Mouse (Mus musculus): ENCODE measurements around the gene Npl. TPM values are rescaled to one million over a fixed set of nuclear protein-coding genes. Genes with fewer than 3 reads are reported as not detected.
"Not testable (repeated sequence)": the region's sequence is repeated elsewhere in the genome, so short reads cannot be mapped to it uniquely, and the experiment has no call there.

Gene Npl
- total RNA-seq, 2 experiments from 2014 or later, result 1.1 to 1.3 TPM

DNA sequence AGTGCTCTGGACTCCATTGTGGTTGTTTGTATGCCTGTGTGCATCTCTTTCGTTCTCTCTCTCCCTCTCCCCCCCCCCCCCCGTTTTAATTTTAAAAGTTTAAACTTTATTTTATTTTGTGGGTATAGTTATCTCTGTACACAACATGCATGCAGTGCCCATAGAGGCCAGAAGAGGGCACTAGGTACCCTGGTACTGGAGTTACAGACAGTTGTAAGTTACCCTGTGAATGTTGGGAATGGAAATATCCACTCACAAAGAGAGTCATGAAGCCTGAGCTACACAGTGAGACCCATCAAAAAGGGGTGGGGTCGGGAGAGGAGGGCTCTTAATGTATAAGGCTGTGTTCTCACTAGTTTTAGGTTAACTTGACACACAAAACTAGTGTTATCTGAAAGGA is 969 bp upstream of the Npl start:
- DNase-seq (ENCODE audit: low spot score), result no peak
- intact Hi-C loops (cut with DNase I), result loop anchor here (10.0 kb wide), 1 partner anchor 634 kb away; no protein-coding TSS in a partner anchor

DNA sequence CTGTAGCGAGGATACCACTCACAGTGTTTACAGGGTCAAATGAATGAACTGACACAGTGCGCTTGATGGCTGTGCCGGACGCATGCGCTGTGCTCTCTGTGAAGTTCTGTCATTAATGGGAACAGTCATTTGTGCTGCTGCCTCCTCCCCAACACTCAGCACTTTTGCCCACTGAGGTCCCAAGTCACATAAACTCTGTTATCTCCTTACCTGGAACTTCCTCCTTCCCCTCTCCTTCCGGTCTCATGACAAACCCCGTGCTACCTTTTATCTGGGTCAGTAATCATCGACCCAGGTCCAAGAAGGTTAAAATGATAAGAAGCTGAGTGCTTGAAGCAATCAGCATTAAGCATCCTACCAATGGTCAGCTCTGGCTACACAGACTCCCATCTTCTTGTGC is 2.3 kb downstream of the Npl start:
- intact Hi-C loops (cut with DNase I), result no loop called here
- no peak for DNase-seq (ENCODE audit: low spot score)

DNA sequence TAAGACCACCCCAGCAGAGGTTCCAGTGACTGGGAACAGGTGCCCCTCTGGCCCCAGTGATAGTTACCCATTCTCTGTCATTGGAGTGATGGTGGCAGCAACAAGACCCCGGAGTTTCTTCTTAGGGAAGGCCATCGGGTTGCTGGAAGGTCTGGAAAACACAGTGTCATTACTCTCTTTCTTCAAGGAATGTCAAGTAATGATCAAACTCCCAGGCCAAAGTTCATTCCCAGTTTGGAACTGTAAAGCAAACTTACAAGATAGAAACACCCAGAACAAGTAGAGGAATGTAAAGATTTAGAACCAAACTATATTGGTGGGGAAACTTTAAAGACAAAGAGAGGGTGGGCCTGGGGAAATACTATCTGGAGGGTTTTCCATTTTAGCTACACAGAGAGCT is 4.6 kb downstream of the Npl start:
- no peak for DNase-seq (ENCODE audit: low spot score)
- intact Hi-C loops (cut with DNase I), result no loop called here

DNA sequence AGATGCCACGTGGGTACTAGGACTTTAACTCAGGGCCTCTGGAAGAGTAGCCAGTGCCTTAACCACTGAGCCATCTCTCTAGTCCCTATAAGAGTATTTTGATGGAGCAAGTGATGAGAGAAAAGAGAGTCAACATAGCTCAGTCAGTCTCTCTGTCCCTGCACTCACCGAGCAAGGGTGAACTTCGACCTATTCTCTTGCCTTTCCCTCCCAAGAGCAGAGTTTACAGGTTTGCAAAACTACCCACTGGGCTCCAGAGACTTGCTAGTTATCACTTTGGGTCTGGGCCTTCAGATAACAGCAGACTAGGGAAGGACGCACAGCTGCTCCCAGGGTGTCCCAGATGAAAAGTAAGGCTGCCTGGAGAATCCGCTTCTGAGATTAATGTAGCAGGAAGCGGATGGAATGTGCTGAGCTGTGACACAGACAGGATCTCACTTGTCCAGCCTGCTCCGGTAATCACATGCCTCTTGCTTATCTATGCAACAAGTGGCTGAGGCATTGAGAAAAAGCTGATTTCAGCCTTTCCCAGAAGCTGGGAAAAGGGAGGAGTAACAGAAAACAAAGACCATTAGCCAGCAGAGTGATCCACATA is 7.0 kb downstream of the Npl start:
- no peak for DNase-seq (ENCODE audit: low spot score)
- intact Hi-C loops (cut with DNase I), result no loop called here

DNA sequence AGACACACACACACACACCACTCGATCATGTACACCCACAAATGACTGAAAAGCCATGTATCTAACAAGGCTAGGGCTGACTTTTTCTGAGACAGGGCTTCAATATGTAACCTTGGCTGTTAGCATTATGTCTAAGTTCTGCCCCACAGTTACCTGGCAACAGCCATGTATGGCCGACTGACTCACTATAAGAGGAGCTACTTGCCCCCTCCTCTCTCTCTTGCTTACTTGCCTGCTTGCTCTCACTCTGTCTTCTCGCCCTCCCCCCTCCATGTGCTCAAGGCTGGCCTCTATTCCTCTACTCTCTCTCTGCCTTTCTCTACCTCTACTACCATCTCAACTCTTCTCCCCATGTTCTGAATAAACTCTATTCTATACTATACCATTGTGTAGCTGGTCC is 9.1 kb downstream of the Npl start:
- intact Hi-C loops (cut with DNase I), result no loop called here
- no peak for DNase-seq (ENCODE audit: low spot score)

DNA sequence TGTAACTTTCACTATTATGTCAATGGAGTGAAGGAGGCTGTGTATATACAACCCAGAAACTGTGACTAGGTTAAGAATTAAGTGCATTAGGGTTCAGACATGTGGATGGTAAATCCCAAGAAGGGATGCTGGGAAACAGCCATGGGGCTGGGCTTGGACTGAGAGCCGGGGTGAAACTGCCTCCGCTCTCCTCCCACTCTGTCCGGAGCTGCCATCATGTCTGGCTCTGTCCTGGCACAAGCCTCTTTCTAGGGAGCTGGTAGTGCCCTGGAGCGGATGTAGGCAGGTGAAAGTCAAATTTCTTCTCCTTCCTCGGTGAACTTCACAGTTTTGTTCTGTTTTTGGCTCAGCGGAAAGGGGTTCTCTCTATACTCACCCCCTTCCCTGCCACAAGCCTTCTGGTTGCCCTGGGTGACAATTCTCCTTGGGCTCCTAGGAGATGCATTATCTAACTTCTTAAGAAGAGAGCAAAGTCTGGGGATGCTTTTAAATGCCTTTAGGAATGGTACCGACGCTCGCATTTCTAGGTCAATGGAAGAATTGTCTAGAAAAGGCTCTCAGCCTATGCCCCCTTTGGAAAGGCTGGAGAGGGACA is 10.0 kb downstream of the Npl start:
- intact Hi-C loops (cut with DNase I), result no loop called here
- DNase-seq (ENCODE audit: low spot score), result no peak

DNA sequence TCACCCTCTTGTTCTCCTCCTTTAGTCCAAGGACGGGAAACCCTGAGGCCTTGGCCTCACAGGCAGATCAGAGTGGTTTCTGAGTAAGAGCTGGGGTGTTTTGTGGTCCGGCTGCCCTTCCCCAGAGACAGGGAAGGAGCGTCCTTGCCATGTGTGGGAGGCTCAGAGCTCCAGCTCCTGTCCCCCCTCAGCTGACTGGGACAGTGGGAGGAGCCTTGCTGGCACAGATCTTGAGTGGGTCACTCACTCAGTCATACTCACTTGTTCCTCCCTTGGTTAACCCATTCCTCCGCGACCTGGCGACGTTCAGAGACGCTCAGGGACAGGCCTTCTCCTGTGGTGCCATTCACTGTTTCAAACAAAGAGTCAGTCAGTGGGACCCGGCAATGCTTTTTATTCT is 14.2 kb downstream of the Npl start:
- DNase-seq (ENCODE audit: low spot score), result peak; percentile 10
- intact Hi-C loops (cut with DNase I), result no loop called here

DNA sequence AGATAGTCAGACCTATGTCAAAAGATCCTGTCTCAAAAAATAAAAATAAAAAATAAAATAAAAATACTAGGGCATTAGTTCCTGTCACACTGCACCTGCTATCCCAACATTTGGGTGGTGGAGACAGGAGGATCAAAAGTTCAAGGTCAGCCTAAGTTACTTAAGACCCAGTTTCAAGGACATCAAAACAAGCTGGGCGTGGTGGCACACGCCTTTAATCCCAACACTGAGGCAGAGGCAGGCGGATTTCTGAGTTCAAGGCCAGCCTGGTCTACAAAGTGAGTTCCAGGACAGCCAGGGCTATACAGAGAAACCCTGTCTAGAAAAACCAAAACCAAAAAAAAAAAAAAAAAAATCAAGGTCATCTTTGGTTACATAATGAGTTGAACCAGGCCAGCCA is 16.9 kb downstream of the Npl start:
- intact Hi-C loops (cut with DNase I); DNase-seq (ENCODE audit: low spot score): not testable (repeated sequence)

DNA sequence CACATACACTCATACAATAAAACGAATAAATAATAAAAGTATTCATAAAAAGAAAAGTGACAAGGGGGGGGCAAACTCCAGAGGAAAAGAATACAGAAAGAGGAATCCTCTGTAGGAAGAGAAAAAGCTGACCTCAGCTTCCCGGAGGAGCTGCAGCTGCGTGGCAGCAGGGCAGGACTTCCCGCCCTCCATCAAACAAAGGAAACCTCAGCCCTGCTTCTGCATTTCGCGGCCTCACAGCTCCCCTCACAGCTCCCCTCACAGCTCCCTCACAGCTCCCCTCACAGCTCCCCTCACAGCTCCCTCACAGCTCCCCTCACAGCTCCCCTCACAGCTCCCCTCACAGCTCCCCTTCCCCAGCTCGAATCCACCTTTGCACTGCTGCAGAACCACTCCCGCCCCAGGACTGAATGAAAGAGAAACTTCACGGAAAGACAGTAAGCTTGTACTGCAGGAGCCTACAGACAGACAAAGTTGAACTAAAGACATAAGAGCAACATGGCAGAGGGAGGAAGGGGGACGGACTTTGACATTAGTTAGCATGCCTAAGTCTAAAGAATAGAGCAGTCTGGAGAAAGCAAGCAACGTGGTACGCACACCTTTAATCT is 17.5 kb downstream of the Npl start:
- intact Hi-C loops (cut with DNase I), result no loop called here
- no peak for DNase-seq (ENCODE audit: low spot score)

DNA sequence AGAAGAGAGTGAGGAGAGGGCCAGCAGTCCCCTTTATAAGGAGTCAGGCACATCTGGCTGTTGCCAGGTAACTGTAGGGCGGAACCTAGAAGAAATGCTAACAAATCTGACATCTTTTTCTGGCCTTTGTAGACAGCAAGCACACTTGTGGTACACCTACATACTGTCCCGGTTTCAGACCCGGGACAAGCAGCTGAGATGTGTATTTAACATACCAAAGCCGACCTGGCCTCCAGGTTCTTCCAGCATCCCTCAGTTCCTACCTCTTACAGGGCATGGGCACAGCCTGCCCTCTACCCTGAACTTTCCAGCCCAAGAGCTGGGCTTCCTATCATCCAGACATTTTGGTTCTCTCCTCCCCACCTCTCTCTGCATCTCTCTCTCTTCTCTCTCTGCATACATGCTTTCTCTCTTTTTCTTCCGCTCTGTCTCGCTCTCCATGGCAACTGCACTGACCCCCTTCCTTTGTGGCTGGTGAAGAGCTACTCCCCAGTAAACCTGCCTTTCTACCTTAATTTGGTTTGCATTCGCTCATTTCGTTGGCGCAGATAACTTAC is 18.1 kb downstream of the Npl start:
- no peak for DNase-seq (ENCODE audit: low spot score)
- intact Hi-C loops (cut with DNase I), result no loop called here

DNA sequence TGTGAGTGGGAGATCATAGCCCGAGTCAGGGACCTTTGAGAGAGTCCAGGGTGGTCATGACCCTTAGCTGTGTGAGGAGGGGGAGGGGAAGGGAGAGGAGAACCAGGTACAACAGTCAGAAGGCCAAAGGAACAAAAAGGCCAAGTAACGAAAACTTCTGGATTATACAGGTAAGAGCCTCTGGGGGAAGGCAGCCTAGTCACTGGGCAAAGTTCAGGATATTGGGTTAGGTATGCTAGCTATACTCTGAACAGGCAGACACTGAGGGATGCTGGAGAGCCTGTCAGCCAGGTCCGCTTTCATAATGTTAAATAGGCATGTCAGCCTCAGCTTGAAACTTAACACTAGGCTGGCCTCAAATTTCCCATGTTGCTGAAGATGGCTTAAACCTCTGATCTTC is 27.7 kb downstream of the Npl start:
- DNase-seq (ENCODE audit: low spot score), result no peak
- intact Hi-C loops (cut with DNase I), result no loop called here

DNA sequence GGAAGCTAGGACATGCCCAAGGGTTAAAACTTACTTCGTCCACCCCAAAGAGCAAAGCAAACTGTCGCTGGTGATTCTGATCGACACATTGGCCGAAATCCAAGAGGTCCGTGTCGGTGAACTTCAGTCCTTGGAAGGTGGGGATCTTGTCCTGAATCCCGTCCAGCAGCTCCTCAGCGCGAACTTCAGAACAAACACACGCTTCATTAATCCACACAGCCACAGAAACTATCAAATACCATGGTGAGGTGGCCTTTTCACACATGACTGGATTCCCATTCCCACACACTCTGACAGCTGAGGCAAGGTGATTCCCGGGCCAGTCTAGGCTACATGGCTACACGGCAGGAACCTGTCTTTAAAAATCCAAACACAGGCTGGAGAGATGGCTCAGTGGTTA is 34.5 kb downstream of the Npl start:
- intact Hi-C loops (cut with DNase I), result no loop called here
- DNase-seq (ENCODE audit: low spot score), result no peak

DNA sequence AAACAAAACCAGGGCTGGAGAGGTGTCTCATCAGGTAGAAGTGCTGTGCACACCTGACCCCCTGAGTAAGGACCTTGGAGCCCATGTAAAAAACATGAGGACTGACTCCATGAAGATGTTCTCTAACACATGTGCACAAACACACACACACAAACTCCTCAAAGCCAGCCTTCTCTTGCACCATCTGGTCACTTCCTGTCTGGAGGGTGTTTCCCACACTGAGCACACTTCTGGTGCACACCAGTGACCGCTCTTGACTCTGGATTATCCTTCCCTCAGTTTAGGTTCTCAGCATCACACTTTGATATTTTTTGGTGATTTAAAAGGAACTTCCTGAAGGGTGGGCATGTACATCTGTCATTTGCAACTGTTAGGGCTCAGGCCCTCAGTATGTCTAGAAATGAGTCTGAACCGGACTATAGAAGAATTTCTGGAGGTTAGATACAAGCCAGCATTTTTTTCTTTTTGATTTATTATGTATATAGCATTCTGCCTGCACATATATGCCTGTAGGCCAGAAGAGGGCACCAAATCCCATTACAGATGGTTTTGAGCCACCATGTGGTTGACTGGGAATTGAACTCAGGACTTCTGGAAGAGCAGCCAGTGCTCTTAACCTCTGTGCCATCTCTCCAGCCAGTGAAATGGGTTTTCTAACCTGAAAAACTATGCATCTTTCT is 39.4 kb downstream of the Npl start:
- intact Hi-C loops (cut with DNase I), result no loop called here
- no peak for DNase-seq (ENCODE audit: low spot score)

DNA sequence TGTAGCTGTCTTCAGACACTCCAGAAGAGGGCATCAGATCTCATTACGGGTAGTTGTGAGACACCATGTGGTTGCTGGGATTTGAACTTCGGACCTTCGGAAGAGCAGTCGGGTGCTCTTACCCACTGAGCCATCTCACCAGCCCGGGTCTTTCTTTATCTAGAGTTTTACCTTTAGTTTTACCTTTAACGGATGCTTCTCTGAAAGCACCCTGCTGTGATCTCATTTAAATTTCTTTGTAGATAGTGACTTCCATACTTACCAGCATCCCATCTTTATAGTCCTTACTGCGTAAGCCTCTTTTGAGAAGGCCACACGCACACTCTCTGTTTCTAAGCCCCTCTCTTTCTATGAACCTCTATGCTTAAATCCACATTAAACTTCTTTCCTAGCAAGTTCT is 40.3 kb downstream of the Npl start:
- intact Hi-C loops (cut with DNase I); DNase-seq (ENCODE audit: low spot score): not testable (repeated sequence)

DNA sequence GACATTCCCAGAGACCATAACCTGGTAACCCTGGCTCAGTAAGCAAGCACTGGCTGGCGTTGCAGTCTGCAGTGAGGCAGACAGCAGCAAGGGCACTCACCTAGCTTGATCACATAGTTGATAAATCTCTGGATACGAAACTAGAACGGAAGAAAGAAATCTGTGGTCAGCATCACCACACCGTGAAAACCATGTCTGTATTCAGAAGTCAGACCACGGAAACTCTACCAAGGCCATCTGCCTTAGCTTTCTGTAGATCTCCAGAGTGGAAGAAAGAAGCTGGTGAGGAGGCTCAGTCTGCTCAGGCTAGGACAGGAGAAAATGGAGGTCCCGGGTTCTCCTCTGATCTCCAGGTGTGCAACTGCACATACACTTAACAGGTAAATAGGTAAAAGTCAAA is 40.8 kb downstream of the Npl start:
- intact Hi-C loops (cut with DNase I), result no loop called here

DNA sequence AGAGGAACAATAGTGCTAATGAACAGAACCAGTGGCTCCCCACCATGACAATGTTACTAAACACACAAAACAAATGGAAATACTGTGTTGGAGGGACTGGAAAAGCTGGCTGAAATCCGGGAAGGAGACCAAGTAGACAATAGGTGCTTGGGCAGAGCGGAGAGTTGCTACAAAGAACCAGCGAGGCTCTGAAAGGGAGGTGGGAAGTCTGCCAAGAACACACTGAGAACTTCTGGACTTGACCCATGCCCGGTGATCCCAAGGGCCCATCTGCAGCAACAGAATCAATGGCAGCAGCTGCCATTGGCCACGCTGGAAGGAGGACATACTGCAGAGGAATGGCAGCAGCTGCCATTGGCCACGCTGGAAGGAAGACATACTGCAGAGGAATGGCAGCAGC is 43.6 kb downstream of the Npl start:
- intact Hi-C loops (cut with DNase I), result no loop called here
- DNase-seq (ENCODE audit: low spot score), result no peak

More for the DNA sequence above, 40.8 kb downstream of the Npl start:
- DNase-seq (ENCODE audit: low spot score), result no peak

DNA sequence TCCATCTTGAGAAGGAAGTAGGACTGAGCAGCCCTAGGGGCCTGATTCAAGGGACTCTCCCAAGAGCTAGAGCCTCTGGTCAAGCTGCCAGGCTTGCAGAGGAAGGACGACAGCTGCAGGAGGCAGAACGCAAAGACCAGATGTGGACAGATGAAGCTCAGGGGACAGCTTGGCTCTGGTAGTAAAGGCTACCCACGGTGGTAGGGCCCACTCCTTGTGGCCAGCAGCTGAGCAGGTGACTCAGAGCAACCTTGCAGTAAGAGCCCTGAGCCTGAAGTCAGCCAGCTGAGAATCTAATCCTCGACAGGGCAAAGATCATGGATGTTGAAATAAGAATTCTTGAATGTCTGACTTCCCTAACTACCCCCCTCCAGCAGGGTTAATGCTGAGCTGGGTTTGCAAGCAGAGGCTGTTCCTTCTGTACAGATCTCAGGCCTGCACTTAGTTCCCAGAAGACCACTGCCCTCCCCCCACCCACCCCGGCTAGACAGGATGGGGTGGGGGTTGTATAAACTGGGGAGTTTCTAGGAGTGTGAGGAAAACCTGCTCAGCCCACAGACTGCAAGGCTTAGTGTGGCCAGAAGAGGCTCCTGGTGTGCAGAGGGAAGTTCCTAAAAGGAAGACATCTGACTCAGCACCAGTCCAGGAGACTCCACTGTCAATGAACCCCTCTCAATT is 48.1 kb downstream of the Npl start:
- intact Hi-C loops (cut with DNase I), result no loop called here
- DNase-seq (ENCODE audit: low spot score), result no peak

DNA sequence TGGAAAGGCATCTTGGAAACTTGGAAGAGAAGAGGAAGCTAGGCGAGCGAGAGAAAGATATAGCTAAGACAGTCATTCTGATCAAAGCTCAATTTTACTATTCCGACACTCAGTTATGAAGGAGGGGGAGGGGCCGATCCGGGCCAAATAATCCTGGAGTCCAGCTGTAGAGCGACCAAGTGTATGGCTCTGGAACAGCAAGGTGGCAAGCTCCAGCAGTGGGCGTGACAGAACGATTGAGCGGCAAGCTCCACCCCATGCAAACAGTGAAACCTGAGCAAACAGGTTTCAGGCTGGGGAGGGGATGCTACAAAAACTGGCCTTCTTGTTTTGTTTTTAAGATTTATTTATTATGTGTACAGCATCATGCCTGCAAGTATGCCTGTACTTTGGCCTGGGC is 49.8 kb downstream of the Npl start:
- intact Hi-C loops (cut with DNase I), result no loop called here
- no peak for DNase-seq (ENCODE audit: low spot score)

DNA sequence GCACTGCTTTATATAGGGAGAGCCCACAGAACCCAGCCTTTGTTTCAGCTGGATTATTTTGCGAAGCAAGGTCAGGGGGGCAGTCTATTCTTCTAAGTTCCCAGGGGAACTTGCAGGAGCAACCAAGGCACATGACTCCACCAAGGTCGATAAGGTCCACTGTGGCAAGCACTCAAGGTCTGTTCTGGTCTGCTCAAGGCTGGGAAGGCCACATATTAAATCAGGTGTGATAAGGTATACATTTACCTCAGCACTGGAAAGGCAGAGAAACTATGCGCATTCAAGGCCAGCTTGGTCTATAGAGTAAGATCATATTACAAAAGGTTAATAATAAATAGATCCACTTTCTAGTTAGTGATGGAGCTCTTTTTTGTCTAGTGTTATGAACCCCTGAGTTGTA is 53.8 kb downstream of the Npl start:
- DNase-seq (ENCODE audit: low spot score), result no peak
- intact Hi-C loops (cut with DNase I), result no loop called here

DNA sequence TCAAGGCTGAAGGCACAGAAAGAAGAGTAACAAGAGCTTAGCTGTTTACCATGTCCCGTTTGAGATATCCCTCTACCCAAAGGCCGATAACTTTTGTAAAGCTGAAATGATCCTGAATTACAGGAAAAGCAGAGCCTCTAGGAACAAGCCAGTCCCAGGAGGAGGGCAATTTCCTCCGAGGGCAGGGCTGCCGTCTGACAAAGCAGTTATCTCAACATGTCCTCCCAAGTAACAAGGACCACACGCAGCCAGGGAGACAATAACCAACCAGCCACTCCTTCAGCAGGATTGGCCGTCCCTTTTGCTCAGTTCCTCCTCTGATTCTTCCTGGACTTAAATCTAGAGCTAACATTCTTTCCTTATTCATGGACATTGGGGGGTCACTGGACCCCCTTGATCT is 55.9 kb downstream of the Npl start:
- intact Hi-C loops (cut with DNase I), result no loop called here
- no peak for DNase-seq (ENCODE audit: low spot score)

DNA sequence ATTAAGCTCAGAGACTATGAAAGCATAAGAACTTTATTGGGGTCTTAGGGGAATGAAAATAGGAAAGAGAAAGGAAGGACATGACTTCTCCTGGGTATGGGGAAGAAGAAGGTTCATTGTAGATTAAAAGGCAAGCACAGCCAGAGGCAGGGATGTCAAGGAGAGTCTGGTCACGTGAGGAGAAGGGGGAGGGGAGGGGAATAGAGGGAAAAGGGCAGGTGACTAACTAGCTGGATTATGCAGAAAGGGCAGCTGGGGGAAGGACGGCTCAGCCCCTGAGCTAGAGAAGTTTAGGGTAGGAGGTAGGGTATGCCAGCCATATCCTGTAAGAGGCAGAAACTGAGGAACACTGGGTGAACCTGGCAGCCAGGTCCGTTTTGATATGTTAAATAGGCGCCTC is 56.5 kb downstream of the Npl start:
- DNase-seq (ENCODE audit: low spot score), result no peak
- intact Hi-C loops (cut with DNase I), result no loop called here
